ENCODE assay signal across 8 mouse cellular contexts in the genomic region with DNA sequence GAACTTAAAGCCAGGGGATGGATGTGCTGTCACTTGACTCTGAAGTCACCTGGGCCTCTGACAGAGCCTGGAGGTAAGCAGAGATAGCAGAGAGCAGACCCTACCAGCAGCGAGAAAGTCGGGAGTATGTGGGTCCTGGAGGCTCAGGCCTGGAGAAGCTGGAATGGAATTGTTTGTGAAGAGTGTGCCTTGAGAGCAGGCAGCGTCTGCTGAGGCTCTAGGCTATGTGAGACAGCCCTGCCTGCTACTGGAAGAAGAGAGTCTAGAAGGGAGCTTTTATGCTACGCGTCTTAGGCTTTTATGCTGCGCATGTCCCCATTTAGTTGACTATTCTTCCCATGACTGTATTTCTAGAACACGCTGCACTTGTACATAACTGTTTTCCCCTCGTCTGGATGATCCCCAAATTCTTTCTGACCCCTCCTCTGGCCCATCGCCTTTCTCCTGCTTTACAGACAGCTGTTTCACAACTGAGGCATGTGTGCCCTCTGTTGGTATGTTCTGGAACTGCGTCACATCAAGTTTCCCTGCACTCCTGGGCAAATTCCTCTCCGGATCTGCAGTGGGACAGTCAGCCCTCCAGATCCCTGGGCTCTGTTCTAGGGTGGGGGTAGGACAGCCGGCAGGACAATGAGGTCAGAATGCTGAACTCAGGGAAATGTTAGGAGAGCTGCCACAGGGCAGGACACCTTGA. TPM values are rescaled to one million over a fixed set of nuclear protein-coding genes. Genes with fewer than 3 reads are reported as not detected.
A peak's percentile ranks its signal among the peaks of the same experiment; 100 is the strongest.
DNase-seq lines count a peak whose midpoint lies in the region; ATAC-seq lines count a peak whose summit lies in the region.

No protein-coding gene starts in this region.

- WGBS in forebrain, embryonic 14.5 days: 22% methylated on average over 12 of the region's 12 CpGs
- 20% methylated on average over 12 of the region's 12 CpGs for WGBS in lung, embryonic 16.5 days

- no peaks in the 10 kb centered on the region for H3K36me3 ChIP-seq in forebrain, embryonic 14.5 days (ENCODE audit: control insufficient read depth, insufficient read depth, low read length)
- no peaks in the 10 kb centered on the region for H3K36me3 ChIP-seq in lung, embryonic 16.5 days (ENCODE audit: control insufficient read depth, insufficient read depth, low read length)

- no peaks in the 10 kb centered on the region for H3K27me3 ChIP-seq in forebrain, embryonic 14.5 days (replicated peaks; ENCODE audit: control insufficient read depth, insufficient read depth, low read length)
- no peaks in the 10 kb centered on the region for H3K27me3 ChIP-seq in lung, embryonic 16.5 days (ENCODE audit: control insufficient read depth, insufficient read depth, low read depth, low read length)

- peak; percentile 67 for ATAC-seq in cerebellum, adult (ENCODE audit: insufficient number of reproducible peaks, low FRiP score, low TSS enrichment)
- ATAC-seq in forebrain, embryonic 14.5 days: peak; percentile 86
- ATAC-seq in lung, embryonic 16.5 days (ENCODE audit: low read depth): peak; percentile 71

- H3K4me1 ChIP-seq in forebrain, embryonic 14.5 days (ENCODE audit: control insufficient read depth, insufficient read depth, low read length): no peaks in the 10 kb centered on the region
- no peaks in the 10 kb centered on the region for H3K4me1 ChIP-seq in lung, embryonic 16.5 days (replicated peaks; ENCODE audit: control insufficient read depth, insufficient read depth, low read length)

- peak; percentile 38 for DNase-seq in MN1 (ENCODE audit: low spot score)
- DNase-seq in forebrain, embryonic 14.5 days (ENCODE audit: low spot score): peak; percentile 87
- DNase-seq in heart, postnatal 4 days: peak; percentile 86
- DNase-seq in layer of hippocampus, adult 18-20 months (ENCODE audit: low spot score in 2 of 2): peak; percentile 52 to 83
- DNase-seq in retina, postnatal 1 day: peak; percentile 83
- peak; percentile 68 for DNase-seq in yolk sac, embryonic 10.5 days (ENCODE audit: low spot score)

- no peak overlapping the region for H3K4me3 ChIP-seq in forebrain, embryonic 14.5 days (ENCODE audit: low read depth, low read length)
- H3K4me3 ChIP-seq in lung, embryonic 16.5 days (ENCODE audit: low read length): no peak overlapping the region

- H3K27ac ChIP-seq in forebrain, embryonic 14.5 days (ENCODE audit: low read depth, low read length): no peak overlapping the region
- no peak overlapping the region for H3K27ac ChIP-seq in lung, embryonic 16.5 days (ENCODE audit: low read length)

- no peaks in the 10 kb centered on the region for H3K9me3 ChIP-seq in forebrain, embryonic 14.5 days (replicated peaks; ENCODE audit: control insufficient read depth, low read length)
- no peaks in the 10 kb centered on the region for H3K9me3 ChIP-seq in lung, embryonic 16.5 days (ENCODE audit: control insufficient read depth, low read length)

- H3K4me2 ChIP-seq in forebrain, embryonic 14.5 days (ENCODE audit: low read length): no peak overlapping the region
- H3K4me2 ChIP-seq in lung, embryonic 16.5 days (ENCODE audit: low read depth, low read length): no peak overlapping the region

- H3K9ac ChIP-seq in forebrain, embryonic 14.5 days (ENCODE audit: low read length): no peak overlapping the region
- H3K9ac ChIP-seq in lung, embryonic 16.5 days (ENCODE audit: low read length): no peak overlapping the region

RNA-seq across cellular contexts. Expression of a gene that starts 24.2 kb away (rescaled TPM):
- polyA plus RNA-seq in forebrain, embryonic 14.5 days (2014; fragmentation: Nextera tagmentation; extraction: Ambion mirVana): 0.14 TPM in 1 of 2 replicates, not detected in the other
- total RNA-seq in heart, postnatal 4 days (2021): not detected
- not detected for total RNA-seq in layer of hippocampus, adult 18-20 months (2021)
- 0.09 and 0.18 TPM in 2 replicates for polyA plus RNA-seq in lung, embryonic 16.5 days (2015; fragmentation: Nextera tagmentation; extraction: Ambion mirVana)
